Mouse (Mus musculus) inflammation-experienced regulatory T-cells (primary cell): ENCODE data around the gene Akap11. TPM values are rescaled to one million over a fixed set of nuclear protein-coding genes. Genes with fewer than 3 reads are reported as not detected.

Experiments used
- polyA plus RNA-seq, 2 experiments: library from polyadenylated mRNA; unstranded; fragments of 100-300 nt; shearing (Covaris generic); gene quantifications; one replicate each; pipeline ENCODE4 v1.2.1; 2017

Gene Akap11
- 10 to 100 TPM; 17.0 to 19.6 TPM for polyA plus RNA-seq

DNA sequence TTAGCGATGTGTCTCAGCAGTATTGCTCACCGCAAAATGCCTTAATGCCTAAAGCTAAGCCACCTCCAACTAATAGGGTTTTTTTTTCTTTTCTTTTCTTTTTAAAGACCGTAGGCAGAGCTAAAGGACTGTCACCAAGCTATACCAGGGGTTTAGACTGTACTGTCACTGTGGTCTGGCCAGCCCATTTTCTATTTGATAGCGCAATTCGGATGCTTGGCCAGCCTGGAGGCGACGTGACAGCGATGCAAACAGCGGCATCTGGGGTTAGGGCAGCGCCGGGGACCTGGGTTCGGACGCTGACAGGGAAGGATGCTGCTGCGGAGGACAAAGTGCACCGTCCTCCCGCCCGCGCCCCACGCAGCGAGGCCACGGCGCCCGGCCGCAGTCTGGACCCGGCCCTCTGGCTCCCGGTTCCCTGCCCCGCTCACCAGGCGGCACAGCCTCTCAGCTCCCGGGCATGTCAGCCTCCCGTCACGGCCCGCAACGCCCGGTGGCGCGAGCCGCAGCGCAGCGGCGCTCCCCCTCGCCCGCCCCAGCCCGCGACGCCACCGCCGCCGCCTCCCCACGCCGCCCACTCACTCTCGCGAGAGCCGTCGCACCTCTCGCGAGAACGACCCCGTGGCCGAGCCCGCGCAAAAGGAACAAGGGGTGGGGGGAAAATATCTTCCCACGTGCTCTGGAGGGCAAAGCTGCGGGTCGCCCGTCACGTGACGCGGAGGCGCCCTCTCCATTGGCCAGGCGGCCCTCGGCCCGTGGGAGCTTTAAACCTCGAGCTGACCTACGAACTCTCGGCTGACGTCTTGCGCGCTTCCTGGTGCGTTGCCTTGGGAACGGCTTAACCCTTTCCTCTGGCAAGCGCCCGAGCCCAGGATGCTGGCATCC is at the start of gene Akap11:
Akap11 (minus strand) TSS at position 528 of the 885 bp plus-strand sequence.

Other genes with a start within 250 kb of the Akap11 start
- gene Tnfsf11, start 228.8 kb downstream of the Akap11 start, polyA plus RNA-seq = 10 to 100 TPM; 53.3 to 70.8 TPM
- gene Dgkh, start 196.0 kb upstream of the Akap11 start, polyA plus RNA-seq = 10 to 100 TPM; 11.3 to 23.5 TPM